Mouse (Mus musculus) layer of hippocampus, postnatal 10 days (tissue): ENCODE results near the gene Epb41. TPM values are rescaled to one million over a fixed set of nuclear protein-coding genes. Genes with fewer than 3 reads are reported as not detected.

Experiments
- DNase-seq, 2 experiments: peaks; one replicate each; pipeline ENCODE4 v3.0.0; 2021; ENCODE audit warnings: low spot score in 2 of 2
- total RNA-seq, 2 experiments: library from RNA; stranded (reverse); gene quantifications; 2 replicates each; pipeline ENCODE4 v1.2.3; 2021

The Epb41 gene
- total RNA-seq, 2 experiments from 2014 or later = 30.2 to 33.7 TPM

- DNase-seq = peak; percentile 36 to 53
Observed at GRCm38 (mm10) chr4:132048011-132048991, 26.8 kb downstream of the Epb41 start.

- DNase-seq = no peak
Observed at GRCm38 (mm10) chr4:132043726-132044125, 31.4 kb downstream of the Epb41 start.

GRCm38 (mm10) chr4:132041471-132042332, 33.4 kb downstream of the Epb41 start:
- DNase-seq = no peak

GRCm38 (mm10) chr4:132039975-132040645, 35.0 kb downstream of the Epb41 start:
- DNase-seq = no peak

GRCm38 (mm10) chr4:132039521-132039920, 35.6 kb downstream of the Epb41 start:
- no peak for DNase-seq

- DNase-seq = no peak
Observed at GRCm38 (mm10) chr4:132038809-132039208, 36.3 kb downstream of the Epb41 start.

- DNase-seq = no peak
Observed at GRCm38 (mm10) chr4:132037991-132038390, 37.1 kb downstream of the Epb41 start.

GRCm38 (mm10) chr4:132037137-132037536, 38.0 kb downstream of the Epb41 start:
- DNase-seq = no peak

GRCm38 (mm10) chr4:132034242-132034641, 40.9 kb downstream of the Epb41 start:
- DNase-seq = no peak

- DNase-seq = no peak
Observed at GRCm38 (mm10) chr4:132033183-132033582, 41.9 kb downstream of the Epb41 start.

GRCm38 (mm10) chr4:132029851-132030741, 45.0 kb downstream of the Epb41 start:
- no peak for DNase-seq

- DNase-seq = no peak
Observed at GRCm38 (mm10) chr4:132027806-132028205, 47.3 kb downstream of the Epb41 start.

- DNase-seq = no peak
Observed at GRCm38 (mm10) chr4:132027167-132027566, 48.0 kb downstream of the Epb41 start.

GRCm38 (mm10) chr4:132025738-132026527, 49.2 kb downstream of the Epb41 start:
- DNase-seq = no peak

GRCm38 (mm10) chr4:132025264-132025663, 49.9 kb downstream of the Epb41 start:
- DNase-seq = no peak

GRCm38 (mm10) chr4:132023816-132024215, 51.3 kb downstream of the Epb41 start:
- no peak for DNase-seq

GRCm38 (mm10) chr4:132022639-132023038, 52.5 kb downstream of the Epb41 start:
- no peak for DNase-seq

GRCm38 (mm10) chr4:132021883-132022282, 53.2 kb downstream of the Epb41 start:
- DNase-seq = no peak

GRCm38 (mm10) chr4:132018547-132018946, 56.6 kb downstream of the Epb41 start:
- no peak for DNase-seq
